Mouse (Mus musculus) heart, adult 2 months (tissue): ENCODE data around the gene Krt18. TPM values are rescaled to one million over a fixed set of nuclear protein-coding genes. Genes with fewer than 3 reads are reported as not detected.
A peak's percentile ranks its signal among the peaks of the same experiment; 100 is the strongest.

Experiments
- DNase-seq, 2 experiments: peaks; one replicate each; pipeline ENCODE4 v3.0.0; 2021
- H3K27ac ChIP-seq: fragments of 200-600 bp; 2 replicates; pipeline ENCODE4 v1.8.1; 2022
- H3K27me3 ChIP-seq: fragments of 200-500 bp; 2 replicates; pipeline ENCODE4 v1.6.1; 2012; ENCODE audit warnings: mild to moderate bottlenecking, low read length, inconsistent platforms, mixed read lengths; ENCODE audit not compliant: control insufficient read depth, insufficient read depth
- H3K36me3 ChIP-seq: fragments of 200-500 bp; 2 replicates; pipeline ENCODE4 v1.6.1; 2012; ENCODE audit warnings: low read length, inconsistent platforms; ENCODE audit not compliant: control insufficient read depth, insufficient read depth
- H3K4me1 ChIP-seq: fragments of 200-500 bp; 2 replicates; pipeline ENCODE4 v1.6.1; 2011; ENCODE audit warnings: low read length; ENCODE audit not compliant: control insufficient read depth, insufficient read depth
- H3K4me3 ChIP-seq: fragments of 200-600 bp; 2 replicates; pipeline ENCODE4 v1.8.1; 2022
- H3K79me2 ChIP-seq: fragments of 200-500 bp; replicated peaks from 2 replicates; pipeline ENCODE4 v1.6.1; 2012; ENCODE audit warnings: mild to moderate bottlenecking, inconsistent platforms, low read length, moderate library complexity, mixed read lengths; ENCODE audit not compliant: control insufficient read depth, insufficient read depth
- H3K9ac ChIP-seq: fragments of 200-500 bp; 2 replicates; pipeline ENCODE4 v1.6.1; 2012; ENCODE audit warnings: low read depth, mild to moderate bottlenecking, control low read depth, inconsistent platforms, low read length, mixed read lengths
- CTCF ChIP-seq: fragments of 200-600 bp; IDR thresholded peaks from 2 replicates; pipeline ENCODE4 v1.8.1; 2022; ENCODE audit warnings: antibody characterized with exemption, mild to moderate bottlenecking, moderate library complexity
- EP300 ChIP-seq: fragments of 200-500 bp; IDR thresholded peaks from 2 replicates; pipeline ENCODE4 v1.6.1; 2011; ENCODE audit warnings: low read depth, low read length, control low read depth; ENCODE audit not compliant: insufficient read depth
- POLR2A ChIP-seq: fragments of 200-500 bp; IDR thresholded peaks from 2 replicates; pipeline ENCODE4 v1.6.1; 2011; ENCODE audit warnings: mild to moderate bottlenecking, low read depth, low read length, control low read depth; ENCODE audit not compliant: insufficient read depth
- WGBS: fragments of 180-500 bp; shearing (Covaris S2); methylation state at CpG from one replicate; pipeline ENCODE4 v1.1.7; 2018; 5-methylcytosine and 5-hydroxymethylcytosine counted together
- intact Hi-C: fragments of 180-260 bp; cut with DNase I; formaldehyde crosslinking; loops from one replicate; pipeline ENCODE4 v1.15.1; 2025
- polyA plus RNA-seq: library from polyadenylated mRNA; depleted of rRNA; stranded (reverse); fragments of >200 nt; gene quantifications from 2 replicates; pipeline ENCODE4 v1.2.3, GENCODE M21; 2012
- total RNA-seq, 2 experiments: library from RNA; stranded (reverse); gene quantifications; 2 replicates each; pipeline ENCODE4 v1.2.3; 2021

Gene Krt18
- total and polyA plus RNA-seq, 3 experiments, result 2.6 to 6.7 (median 2.7) TPM

- DNase-seq, result no peak
- Histone ChIP-seq H3K79me2 (no peaks in the 10 kb centered on the region), H3K9ac (no peak overlapping the region), H3K4me1 (no peaks in the 10 kb centered on the region), H3K4me3 (no peak overlapping the region), H3K36me3 (no peaks in the 10 kb centered on the region), H3K27ac (no peak overlapping the region), H3K27me3 (no peaks in the 10 kb centered on the region)
- TF ChIP-seq EP300, result no peak
- TF ChIP-seq CTCF, result no peak
- no peak for TF ChIP-seq POLR2A
- intact Hi-C loops, result no loop called here
- 68% methylated on average over 7 of the region's 7 CpGs for WGBS
Measured at GRCm38 (mm10) chr15:102041951-102042350, 14.0 kb downstream of the Krt18 start.

GRCm38 (mm10) chr15:102044745-102045144, 16.8 kb downstream of the Krt18 start:
- WGBS, result 79% methylated on average over 3 of the region's 3 CpGs
- H3K27me3 ChIP-seq, result no peaks in the 10 kb centered on the region

GRCm38 (mm10) chr15:102045691-102046090, 17.7 kb downstream of the Krt18 start:
- intact Hi-C loops, result no loop called here
- no peaks in the 10 kb centered on the region for H3K36me3 ChIP-seq
- 65% methylated on average over 10 of the region's 10 CpGs for WGBS
- no peak overlapping the region for H3K4me3 ChIP-seq
- no peaks in the 10 kb centered on the region for H3K27me3 ChIP-seq
- DNase-seq, result no peak
- no peak overlapping the region for H3K9ac ChIP-seq
- no peak overlapping the region for H3K27ac ChIP-seq
- no peak for TF ChIP-seq CTCF
- TF ChIP-seq EP300, result no peak
- no peak for TF ChIP-seq POLR2A
- H3K79me2 ChIP-seq, result no peaks in the 10 kb centered on the region
- H3K4me1 ChIP-seq, result no peaks in the 10 kb centered on the region

More at GRCm38 (mm10) chr15:102044745-102045144, 16.8 kb downstream of the Krt18 start:
- TF ChIP-seq POLR2A (no peak), EP300 (no peak), CTCF (no peak)
- no peaks in the 10 kb centered on the region for H3K4me1 ChIP-seq
- H3K79me2 ChIP-seq, result no peaks in the 10 kb centered on the region
- H3K36me3 ChIP-seq, result no peaks in the 10 kb centered on the region
- no peak overlapping the region for H3K9ac ChIP-seq
- intact Hi-C loops, result no loop called here
- no peak overlapping the region for H3K4me3 ChIP-seq
- no peak overlapping the region for H3K27ac ChIP-seq
- DNase-seq, result no peak

DNA sequence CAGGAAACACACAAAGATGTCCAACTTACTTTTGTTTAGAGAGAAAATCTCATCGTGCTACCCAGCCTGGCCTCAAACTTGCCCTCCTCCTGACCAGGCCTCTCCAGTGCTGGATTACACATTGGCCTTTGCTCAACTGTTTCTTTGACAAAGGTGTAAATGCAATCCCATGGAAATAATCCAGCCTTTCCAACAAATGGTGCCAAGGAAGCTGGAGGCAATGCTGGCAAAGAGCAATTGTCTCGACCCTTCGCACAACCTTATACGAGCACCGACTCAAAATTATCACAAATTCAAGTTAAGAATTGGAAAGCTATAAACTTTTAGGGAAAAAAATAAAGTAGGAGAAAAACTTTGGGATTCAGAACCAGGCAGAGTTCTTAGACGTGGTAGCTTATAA, 20.0 kb downstream of the Krt18 start:
- intact Hi-C loops, result no loop called here

DNA sequence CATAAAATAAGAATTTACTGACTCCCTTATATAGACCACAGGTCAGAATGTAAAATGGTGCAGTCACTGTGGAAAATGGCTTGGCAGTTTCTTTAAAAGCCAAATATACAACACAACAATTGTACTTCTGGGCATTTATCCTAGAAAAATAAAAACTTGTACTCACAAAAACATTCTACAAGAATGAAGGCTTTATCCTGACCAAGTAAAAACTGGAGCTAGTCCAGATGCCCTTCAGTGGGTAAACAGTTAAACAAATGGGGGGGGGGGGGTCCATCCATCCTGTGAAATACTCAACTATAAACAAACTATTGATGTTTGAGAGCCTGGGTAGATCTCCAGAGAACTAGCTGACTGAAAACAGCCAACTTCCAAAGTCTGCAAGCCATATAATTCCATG, 21.9 kb downstream of the Krt18 start:
- Histone ChIP-seq H3K4me3 (no peak overlapping the region), H3K27me3 (0 out of 2 replicates have a peak, but pooled peaks cover 1% of the 10 kb centered on the region), H3K4me1 (no peaks in the 10 kb centered on the region), H3K27ac (no peak overlapping the region), H3K36me3 (no peaks in the 10 kb centered on the region), H3K9ac (no peak overlapping the region), H3K79me2 (no peaks in the 10 kb centered on the region)
- intact Hi-C loops, result no loop called here
- no peak for TF ChIP-seq POLR2A
- no peak for TF ChIP-seq CTCF
- TF ChIP-seq EP300, result no peak
- no peak for DNase-seq

More for the DNA sequence above, 20.0 kb downstream of the Krt18 start:
- Histone ChIP-seq H3K27ac (no peak overlapping the region), H3K79me2 (no peaks in the 10 kb centered on the region), H3K27me3 (0 out of 2 replicates have a peak, but pooled peaks cover 1% of the 10 kb centered on the region), H3K36me3 (no peaks in the 10 kb centered on the region), H3K4me1 (no peaks in the 10 kb centered on the region), H3K9ac (no peak overlapping the region), H3K4me3 (no peak overlapping the region)
- DNase-seq, result no peak
- TF ChIP-seq EP300 (no peak), CTCF (no peak), POLR2A (no peak)
- WGBS, result 75% methylated on average over 6 of the region's 6 CpGs

DNA sequence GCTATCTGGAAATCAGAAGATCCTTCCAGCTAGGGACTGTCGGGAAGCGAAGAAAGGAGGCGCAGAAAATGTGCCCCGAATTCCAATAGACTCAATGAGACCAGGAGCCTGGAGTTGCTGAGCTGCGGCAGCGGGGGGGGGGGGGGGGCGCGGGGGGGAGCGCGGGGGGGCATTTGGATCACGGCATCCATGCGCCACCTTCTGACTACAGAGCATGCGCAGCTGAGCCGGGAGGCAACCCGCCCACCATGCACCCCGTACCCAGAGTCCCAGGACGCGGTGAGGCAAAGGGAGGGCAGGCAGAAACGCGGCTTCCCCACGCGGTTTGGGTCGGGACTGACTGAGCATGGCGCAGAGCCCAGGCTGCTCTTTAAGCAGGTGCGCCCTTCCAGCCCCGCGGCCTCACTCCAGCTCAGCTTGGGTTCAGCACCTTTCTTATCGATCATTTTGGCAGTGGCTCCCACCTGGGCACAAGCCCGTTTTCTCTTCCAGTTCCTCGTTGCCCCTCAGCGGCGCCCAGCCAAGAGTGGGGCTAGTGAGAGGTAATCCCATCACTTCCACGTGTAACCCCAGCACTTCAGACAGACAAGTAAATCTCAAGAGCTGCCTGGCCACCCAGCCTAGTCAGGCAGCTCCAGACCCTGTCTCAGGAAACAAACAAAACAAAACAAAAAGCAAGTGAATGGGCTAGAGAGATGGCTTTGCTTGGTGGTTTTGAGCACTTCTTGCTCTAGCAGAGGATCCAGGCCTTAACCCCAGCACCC, 24.1 kb downstream of the Krt18 start:
- H3K4me3 ChIP-seq, result peak overlapping the region; percentile 34; the same call in 1 of the 2 replicates
- WGBS, result 1% methylated on average over 29 of the region's 33 CpGs
- H3K9ac ChIP-seq, result peak overlapping the region; percentile 80
- intact Hi-C loops, result no loop called here
- 0 out of 2 replicates have a peak, but pooled peaks cover 1% of the 10 kb centered on the region for H3K27me3 ChIP-seq
- no peaks in the 10 kb centered on the region for H3K36me3 ChIP-seq
- no peaks in the 10 kb centered on the region for H3K4me1 ChIP-seq
- no peaks in the 10 kb centered on the region for H3K79me2 ChIP-seq
- H3K27ac ChIP-seq, result no peak overlapping the region
- peak; percentile 45 to 49 for DNase-seq
- TF ChIP-seq EP300 (no peak), CTCF (0 out of 2 replicates have a peak, but pooled peaks have one; percentile 20)
